Mouse (Mus musculus): ENCODE data around the gene Gm7879. TPM values are rescaled to one million over a fixed set of nuclear protein-coding genes. Genes with fewer than 3 reads are reported as not detected.

Gene Gm7879
- 0.52 TPM in 1 of 2 replicates, not detected in the other for polyA plus RNA-seq (2012; ENCODE audit: low replicate concordance)

GRCm38 (mm10) chr5:43912844-43913243 is at the start of gene Gm7879:
Gene Gm7879 (plus strand): TSS chr5:43913144.

GRCm38 (mm10) chr5:43868253-43868652 is 44.7 kb upstream of the Gm7879 start, which contains the start of gene Cd38:
Gene Cd38 (plus strand): TSS chr5:43868553.

Other genes with a start within 250 kb of the Gm7879 start
- 0.44 and 1.0 TPM in 2 replicates for gene Bst1, start 94.3 kb upstream of the Gm7879 start, polyA plus RNA-seq (2012; ENCODE audit: low replicate concordance)
- gene Fbxl5, start 91.5 kb upstream of the Gm7879 start, polyA plus RNA-seq (2012; ENCODE audit: low replicate concordance) = 7.1 and 21.2 TPM in 2 replicates
- 0.39 and 0.85 TPM in 2 replicates for gene Cd38, start 44.6 kb upstream of the Gm7879 start, polyA plus RNA-seq (2012; ENCODE audit: low replicate concordance)
- gene Fgfbp1, start 68.6 kb downstream of the Gm7879 start, polyA plus RNA-seq (2012; ENCODE audit: low replicate concordance) = not detected in 2 replicates
- gene Prom1, start 188.9 kb downstream of the Gm7879 start, polyA plus RNA-seq (2012; ENCODE audit: low replicate concordance) = 0.34 TPM in 1 of 2 replicates, not detected in the other

Data from leukemia stem cell, adult 10-12 weeks (primary cell).